Mouse (Mus musculus): ENCODE measurements at regions not wholly inside any gene's neighbourhood (a gene's known extent, or its start where the extent isn't known, plus 50 kb on each side); places are given as distances from the start of the nearest gene placed in this dataset.
"Not testable (repeated sequence)": the region's sequence is repeated elsewhere in the genome, so short reads cannot be mapped to it uniquely, and the experiment has no call there.

- peak; percentile 17 for ATAC-seq
Measured at GRCm38 (mm10) chr3:21939738-21940137, 136.7 kb upstream of the Tbl1xr1 start.

GRCm38 (mm10) chr3:21941596-21941995, 134.9 kb upstream of the Tbl1xr1 start:
- no peak for ATAC-seq

- peak; percentile 75 for ATAC-seq
Measured at GRCm38 (mm10) chr3:21942912-21943311, 133.5 kb upstream of the Tbl1xr1 start.

GRCm38 (mm10) chr3:21945775-21946174, 130.7 kb upstream of the Tbl1xr1 start:
- ATAC-seq = no peak

GRCm38 (mm10) chr3:21947320-21948073, 129.0 kb upstream of the Tbl1xr1 start:
- ATAC-seq = peak; percentile 13

GRCm38 (mm10) chr3:21948074-21948659, 128.3 kb upstream of the Tbl1xr1 start:
- ATAC-seq = no peak

GRCm38 (mm10) chr3:21949459-21949858, 127.0 kb upstream of the Tbl1xr1 start:
- no peak for ATAC-seq

- ATAC-seq = no peak
Measured at GRCm38 (mm10) chr3:21950571-21950970, 125.9 kb upstream of the Tbl1xr1 start.

GRCm38 (mm10) chr3:21951446-21952285, 124.8 kb upstream of the Tbl1xr1 start:
- peak; percentile 4 for ATAC-seq

- ATAC-seq = peak; percentile 83
Measured at GRCm38 (mm10) chr3:21952695-21953415, 123.6 kb upstream of the Tbl1xr1 start.

- peak; percentile 33 for ATAC-seq
Measured at GRCm38 (mm10) chr3:21953416-21953810, 123.0 kb upstream of the Tbl1xr1 start.

GRCm38 (mm10) chr3:21955681-21956080, 120.8 kb upstream of the Tbl1xr1 start:
- peak; percentile 11 for ATAC-seq

- ATAC-seq = not testable (repeated sequence)
Measured at GRCm38 (mm10) chr3:21957105-21957504, 119.3 kb upstream of the Tbl1xr1 start.

- ATAC-seq = no peak
Measured at GRCm38 (mm10) chr3:21958595-21959286, 117.7 kb upstream of the Tbl1xr1 start.

GRCm38 (mm10) chr3:21961091-21961490, 115.4 kb upstream of the Tbl1xr1 start:
- peak; percentile 8 for ATAC-seq

- ATAC-seq = peak; percentile 35
Measured at GRCm38 (mm10) chr3:21961746-21962145, 114.7 kb upstream of the Tbl1xr1 start.

- peak; percentile 34 for ATAC-seq
Measured at GRCm38 (mm10) chr3:21962360-21962782, 114.1 kb upstream of the Tbl1xr1 start.

GRCm38 (mm10) chr3:21962921-21963732, 113.3 kb upstream of the Tbl1xr1 start:
- ATAC-seq = peak; percentile 57

GRCm38 (mm10) chr3:21963733-21964351, 112.6 kb upstream of the Tbl1xr1 start:
- ATAC-seq = no peak

- ATAC-seq = no peak
Measured at GRCm38 (mm10) chr3:21964438-21964837, 112.0 kb upstream of the Tbl1xr1 start.

- no peak for ATAC-seq
Measured at GRCm38 (mm10) chr3:21965556-21965955, 110.9 kb upstream of the Tbl1xr1 start.
